Mouse (Mus musculus) cerebellum, adult 11-12 months (tissue): ENCODE data around the gene Apof.
"Not testable (repeated sequence)": the region's sequence is repeated elsewhere in the genome, so short reads cannot be mapped to it uniquely, and the experiment has no call there.

Experiments
- DNase-seq: peaks from one replicate; pipeline ENCODE4 v3.0.0; 2022

The Apof gene

DNA sequence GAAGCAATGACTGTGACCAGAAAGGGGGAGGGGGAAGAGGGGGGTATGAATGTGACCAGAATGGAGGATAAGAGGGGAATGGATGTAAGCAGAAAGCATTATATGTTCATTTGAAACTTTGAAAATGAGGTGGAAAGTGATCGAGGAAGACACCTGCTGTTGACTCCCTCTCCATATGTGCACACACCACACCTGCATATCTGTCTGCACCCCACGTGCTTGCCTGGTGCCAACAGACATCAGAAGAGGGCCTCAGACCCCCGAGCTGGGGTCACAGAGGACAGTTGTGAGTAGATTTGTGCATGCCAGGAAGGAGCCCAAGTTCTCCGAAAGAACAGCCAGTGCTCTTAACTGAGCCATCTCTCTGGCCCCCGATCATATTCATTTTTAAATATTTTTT lies 8.5 kb upstream of the Apof start:
- DNase-seq: no peak

DNA sequence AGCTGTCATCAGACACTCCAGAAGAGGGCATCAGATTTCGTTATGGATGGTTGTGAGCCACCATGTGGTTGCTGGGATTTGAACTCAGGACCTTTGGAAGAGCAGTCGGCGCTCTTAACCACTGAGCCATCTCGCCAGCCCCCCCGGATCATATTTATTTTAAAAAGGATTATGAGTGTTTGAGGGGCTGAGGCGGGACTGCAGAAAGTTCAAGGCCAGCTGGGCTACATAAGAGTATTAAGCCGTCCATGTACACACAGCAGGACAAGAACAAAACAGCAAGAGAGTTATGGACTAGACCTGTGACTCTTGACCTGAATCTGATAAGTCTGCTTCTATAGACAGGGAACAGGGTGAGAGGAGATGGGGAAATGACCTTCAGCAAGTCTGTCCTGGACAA lies 8.1 kb upstream of the Apof start:
- DNase-seq: not testable (repeated sequence)

- peak; percentile 35 for DNase-seq
These were observed 6.2 kb upstream of the Apof start for GRCm38 (mm10) chr10:128262300-128262699.

DNA sequence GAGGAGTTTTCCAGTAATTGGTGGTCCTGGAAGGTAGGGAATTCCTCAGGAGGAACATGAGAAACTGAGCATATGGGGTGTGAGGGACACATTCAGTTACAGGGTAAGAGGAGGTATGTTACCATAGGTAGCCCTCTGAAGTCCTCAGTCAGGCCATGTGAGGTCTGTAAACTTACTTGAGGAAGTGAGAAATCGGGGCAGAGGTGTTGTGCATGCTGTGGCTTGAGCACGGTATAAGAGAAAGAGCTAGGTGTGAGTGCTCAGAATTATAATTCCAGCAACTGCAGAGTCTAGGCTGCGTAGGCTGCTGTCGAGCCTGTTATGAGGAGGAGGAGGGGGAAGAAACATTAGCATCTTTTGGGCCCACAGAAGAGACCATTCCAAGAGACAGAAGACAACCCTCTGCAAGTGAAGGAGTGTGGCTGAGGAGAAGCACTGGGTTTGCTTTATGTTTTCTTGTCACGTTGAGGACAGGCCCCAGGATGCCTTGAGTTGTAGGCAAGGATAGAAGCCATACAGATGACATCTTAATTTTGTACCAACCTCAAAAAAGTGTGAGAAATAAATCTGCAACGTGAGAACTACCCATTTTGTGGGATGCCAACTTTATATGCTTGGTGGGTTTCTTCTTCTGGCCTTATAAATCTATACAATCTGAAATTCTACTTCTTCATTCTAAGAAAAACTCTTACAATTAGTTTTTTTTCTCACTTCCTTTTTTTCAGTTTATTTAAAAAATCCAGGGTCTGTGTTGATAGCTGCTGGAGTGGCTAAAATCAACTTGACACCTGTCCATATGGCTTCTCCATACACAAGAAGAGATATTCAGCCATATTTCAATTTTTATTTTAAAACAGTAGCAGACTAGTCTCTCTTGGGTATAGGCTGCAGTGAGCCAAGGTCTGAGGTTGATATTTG lies 4.8 kb upstream of the Apof start:
- DNase-seq: no peak

DNA sequence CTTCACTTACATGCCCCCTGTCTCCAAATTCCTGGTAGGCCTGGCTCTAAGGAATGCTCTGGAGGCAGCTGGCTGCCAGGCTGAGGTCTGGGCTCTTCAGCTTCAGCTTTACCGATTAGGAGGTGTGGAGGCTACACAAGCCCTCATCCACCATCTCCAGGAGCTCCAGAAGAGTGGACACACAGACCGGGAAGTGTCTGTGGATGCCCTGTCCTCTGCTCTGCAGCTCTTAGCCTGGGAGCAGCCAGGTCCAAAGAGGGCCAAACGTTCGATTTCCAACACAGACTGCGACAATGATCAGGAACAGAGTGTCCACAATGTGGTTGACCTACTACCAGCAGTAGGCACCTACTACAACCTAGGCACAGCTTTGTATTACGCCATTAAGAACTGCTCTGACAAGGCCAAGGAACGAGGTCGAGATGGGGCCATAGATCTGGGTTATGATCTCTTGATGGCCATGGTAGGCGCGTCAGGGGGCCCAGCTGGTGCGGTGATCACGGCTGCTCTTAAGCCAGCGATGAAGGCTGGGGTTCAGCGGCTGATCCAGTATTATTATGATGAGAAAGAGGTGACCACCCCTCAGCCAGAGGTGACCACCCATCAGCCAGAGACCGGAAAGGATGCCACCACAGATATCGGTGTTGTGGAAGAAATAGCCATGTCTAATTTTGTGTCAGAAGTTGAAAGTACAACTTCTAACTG lies 887 bp downstream of the Apof start:
- DNase-seq: no peak

GRCm38 (mm10) chr10:128270287-128270841 lies 1.9 kb downstream of the Apof start, which contains the start of gene Stat2:
Stat2 (plus strand) TSS chr10:128270559.
- peak; percentile 98 for DNase-seq

DNA sequence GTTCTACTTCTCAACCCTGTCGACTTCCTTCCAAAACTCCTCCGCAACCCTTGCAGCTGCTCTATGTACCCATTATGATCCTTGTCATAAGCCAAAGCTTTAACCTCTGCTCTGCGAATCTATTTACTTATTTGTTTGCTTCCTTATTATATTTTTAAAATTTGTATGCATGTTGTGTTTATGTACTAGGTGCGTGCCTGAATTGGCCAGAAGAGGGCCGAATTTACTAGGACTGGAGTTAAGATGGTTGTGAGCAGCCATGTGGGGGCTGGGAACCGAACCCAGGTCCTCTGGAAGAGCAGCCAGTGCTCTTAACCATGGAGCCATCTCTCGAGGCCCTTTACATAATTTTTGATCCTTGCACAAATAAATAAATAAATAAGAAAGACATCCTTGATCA lies 2.4 kb downstream of the Apof start:
- no peak for DNase-seq

DNA sequence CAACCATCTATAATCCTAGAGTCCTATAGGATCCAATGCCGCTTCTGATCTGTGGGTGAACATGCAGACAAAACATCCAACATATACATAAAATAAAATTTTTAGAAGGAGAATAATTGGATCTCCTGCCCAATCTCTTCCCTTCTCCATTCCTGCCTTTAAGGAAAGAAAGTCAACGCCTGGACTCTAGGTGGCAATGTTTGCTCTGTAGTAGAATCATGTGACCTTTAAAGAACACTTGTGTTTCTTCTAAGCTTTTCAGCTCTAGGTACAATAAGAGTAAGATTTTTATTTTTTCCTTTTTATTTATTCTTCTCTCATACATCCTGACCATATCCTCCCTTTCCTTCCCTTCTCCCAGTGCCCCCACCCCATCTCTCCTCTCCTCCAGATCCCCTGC lies 3.4 kb downstream of the Apof start:
- no peak for DNase-seq

GRCm38 (mm10) chr10:128272819-128273439 lies 4.5 kb downstream of the Apof start:
- not testable (repeated sequence) for DNase-seq

GRCm38 (mm10) chr10:128275374-128275773 lies 6.9 kb downstream of the Apof start:
- DNase-seq: not testable (repeated sequence)

- no peak for DNase-seq
These were observed 9.7 kb downstream of the Apof start for GRCm38 (mm10) chr10:128278158-128278557.

DNA sequence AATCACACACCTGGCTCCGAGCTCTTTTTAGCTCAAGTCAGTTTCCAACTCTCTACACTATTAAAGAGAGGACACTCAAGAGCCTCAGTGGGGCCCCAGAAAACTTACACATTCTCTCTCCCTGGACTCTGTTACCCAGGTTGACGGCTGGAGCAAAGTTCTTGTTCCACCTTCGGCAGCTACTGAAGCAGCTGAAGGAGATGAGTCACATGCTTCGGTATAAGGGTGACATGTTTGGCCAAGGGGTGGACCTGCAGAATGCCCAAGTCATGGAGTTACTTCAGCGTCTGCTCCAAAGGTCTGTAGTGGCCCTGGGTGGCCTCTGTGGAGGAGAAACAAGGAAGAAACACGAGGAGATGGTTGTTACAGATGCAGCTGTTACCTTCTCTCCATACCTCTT lies 12.5 kb downstream of the Apof start:
- no peak for DNase-seq

DNA sequence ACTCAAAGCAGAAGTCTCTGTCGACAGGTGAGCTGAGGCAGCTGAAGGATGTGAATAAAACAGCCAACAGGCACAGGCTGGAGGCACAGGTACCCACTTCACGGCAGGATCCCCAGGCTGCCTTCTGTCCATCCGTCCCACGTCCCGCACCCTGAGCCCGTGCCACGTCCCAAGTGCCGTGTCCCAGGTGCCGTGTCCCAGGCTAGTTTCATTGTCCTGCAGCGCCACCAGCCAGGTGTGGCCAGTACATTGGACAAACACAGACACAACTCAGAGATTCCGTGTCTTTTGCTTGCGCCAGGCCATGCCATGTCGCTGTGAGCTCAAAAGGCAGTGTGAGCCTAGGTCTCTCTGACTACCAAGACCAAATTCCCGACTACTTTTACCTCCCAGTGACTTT lies 13.2 kb downstream of the Apof start:
- no peak for DNase-seq

GRCm38 (mm10) chr10:128282886-128283450 lies 14.5 kb downstream of the Apof start:
- no peak for DNase-seq

- DNase-seq: peak; percentile 97
These were observed 15.4 kb downstream of the Apof start for GRCm38 (mm10) chr10:128283604-128284579.

DNA sequence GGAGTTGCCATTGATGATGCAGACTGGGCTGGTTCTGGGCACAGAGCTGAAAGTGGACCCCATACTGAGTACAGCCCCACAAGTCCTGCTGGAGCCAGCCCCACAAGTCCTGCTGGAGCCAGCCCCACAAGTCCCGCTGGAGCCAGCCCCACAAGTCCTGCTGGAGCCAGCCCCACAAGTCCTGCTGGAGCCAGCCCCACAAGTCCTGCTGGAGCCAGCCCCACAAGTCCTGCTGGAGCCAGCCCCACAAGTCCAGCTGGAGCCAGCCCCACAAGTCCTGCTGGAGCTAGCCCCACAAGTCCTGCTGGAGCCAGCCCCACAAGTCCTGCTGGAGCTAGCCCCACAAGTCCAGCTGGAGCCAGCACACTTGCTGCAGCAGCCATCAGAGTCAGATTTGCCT lies 22.1 kb downstream of the Apof start:
- peak; percentile 55 for DNase-seq

DNA sequence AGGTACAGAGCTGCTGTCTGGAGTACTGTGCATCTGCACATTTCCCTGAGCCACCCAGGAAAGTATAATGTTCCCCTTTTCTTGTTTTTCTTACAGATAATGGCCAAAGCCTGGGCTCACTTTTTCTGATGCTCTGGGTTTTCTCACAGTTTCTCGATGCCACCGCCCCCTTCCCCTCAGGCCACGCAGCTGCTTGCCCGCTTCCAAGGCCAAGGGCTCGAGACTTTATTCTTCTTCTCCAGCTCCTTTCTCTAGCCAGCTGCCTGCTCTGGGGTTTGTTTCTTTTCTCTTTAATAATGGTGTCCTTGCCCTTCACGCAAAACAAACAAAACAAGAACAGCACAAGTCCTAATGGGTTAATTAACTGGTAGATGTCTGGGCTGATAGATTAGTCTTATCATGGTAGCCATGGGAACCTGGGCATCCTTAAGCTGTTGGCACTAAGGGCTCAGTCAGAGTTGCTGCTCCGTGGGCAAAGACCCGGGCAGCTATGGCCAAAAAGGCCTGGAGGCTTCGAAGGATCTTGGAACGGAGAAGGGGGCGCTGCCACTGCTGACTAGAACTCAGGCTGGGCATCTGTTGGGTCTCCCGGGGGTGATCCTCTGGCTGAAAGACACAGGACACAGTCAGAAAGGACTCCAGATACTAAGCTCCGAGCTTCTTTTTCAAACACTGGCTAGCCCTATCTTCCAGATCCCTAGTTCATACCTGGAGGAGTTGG lies 28.1 kb downstream of the Apof start:
- DNase-seq: no peak

GRCm38 (mm10) chr10:128297221-128297620 lies 28.8 kb downstream of the Apof start:
- DNase-seq: peak; percentile 61

DNA sequence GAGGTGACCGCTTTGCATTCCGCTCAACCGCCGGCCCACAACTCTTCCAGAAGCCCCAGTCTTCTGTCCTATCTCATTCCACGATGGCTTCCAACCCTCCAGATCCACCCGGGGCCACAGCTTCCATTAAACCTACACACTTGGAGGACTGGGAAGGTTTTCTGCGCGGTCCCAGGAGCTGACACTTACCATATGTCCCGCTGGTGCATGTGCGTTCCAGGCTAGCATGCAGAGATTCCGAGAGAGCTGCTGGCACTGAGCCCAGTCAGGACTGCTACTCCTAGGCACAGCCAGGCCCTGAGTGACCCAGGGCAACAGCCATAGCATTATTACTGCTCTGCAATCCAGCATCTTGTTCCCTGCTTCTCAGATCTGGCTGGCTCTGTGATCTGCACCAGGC lies 29.2 kb downstream of the Apof start:
- peak; percentile 71 for DNase-seq

- no peak for DNase-seq
These were observed 29.8 kb downstream of the Apof start for GRCm38 (mm10) chr10:128298243-128298642.

DNA sequence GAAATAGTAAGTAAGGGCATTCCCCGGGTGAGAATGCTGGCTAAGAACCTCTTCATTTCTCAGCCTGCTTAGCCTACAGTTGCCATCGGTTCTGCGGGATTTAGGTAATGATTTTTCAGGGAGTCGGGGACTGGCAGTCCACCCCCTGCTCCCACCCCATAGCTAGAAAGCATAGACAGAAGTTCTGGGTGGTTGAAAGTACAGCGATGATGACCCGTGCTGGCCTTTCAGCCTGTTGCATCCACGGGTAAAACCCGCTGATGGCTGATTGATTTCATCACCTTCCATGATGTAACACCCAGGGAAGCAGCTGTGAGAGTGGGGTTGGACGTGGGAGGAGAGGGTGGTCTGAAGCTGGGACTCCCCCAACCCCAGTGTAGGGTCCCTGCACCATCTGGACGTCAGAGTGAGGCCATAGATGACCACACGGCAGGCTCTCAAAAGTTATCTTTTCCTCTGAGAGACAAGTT lies 30.3 kb downstream of the Apof start, which contains the start of gene Il23a:
Il23a (minus strand) TSS at position 51 of the 470 bp plus-strand sequence.
- peak; percentile 18 for DNase-seq
